Mouse (Mus musculus) forebrain, embryonic 11.5 days (tissue): ENCODE results near the gene Zfp335. TPM values are rescaled to one million over a fixed set of nuclear protein-coding genes. Genes with fewer than 3 reads are reported as not detected.

Experiments used
- ATAC-seq: fragments of 200-750 bp; cut with Nextera tagmentation; replicated peaks from 2 replicates; pipeline ENCODE4 v1.8.0; 2017; ENCODE audit warnings: moderate TSS enrichment; ENCODE audit not compliant: low FRiP score
- DNase-seq: peaks from one replicate; pipeline ENCODE4 v3.0.0-alpha.2; 2017; ENCODE audit warnings: low spot score
- H3K27ac ChIP-seq: fragments of 300-500 bp; sonication (generic); 2 replicates; pipeline ENCODE4 v1.5.1; 2014; ENCODE audit warnings: low read depth, low read length
- H3K27me3 ChIP-seq: fragments of 300-500 bp; sonication (generic); 2 replicates; pipeline ENCODE4 v1.6.1; 2014; ENCODE audit warnings: mild to moderate bottlenecking, low read length, mixed read lengths; ENCODE audit not compliant: control insufficient read depth, insufficient read depth
- H3K36me3 ChIP-seq: fragments of 300-500 bp; sonication (generic); 2 replicates; pipeline ENCODE4 v1.6.1; 2014; ENCODE audit warnings: mild to moderate bottlenecking, low read length, moderate library complexity, mixed read lengths; ENCODE audit not compliant: control insufficient read depth, insufficient read depth
- H3K4me1 ChIP-seq: fragments of 300-500 bp; sonication (generic); replicated peaks from 2 replicates; pipeline ENCODE4 v1.6.1; 2014; ENCODE audit warnings: low read length, mixed read lengths; ENCODE audit not compliant: control insufficient read depth, insufficient read depth
- H3K4me2 ChIP-seq: fragments of 300-500 bp; sonication (generic); 2 replicates; pipeline ENCODE4 v1.6.1; 2014; ENCODE audit warnings: low read depth, mild to moderate bottlenecking, low read length, moderate library complexity, mixed read lengths; ENCODE audit not compliant: severe bottlenecking
- H3K4me3 ChIP-seq: fragments of 300-500 bp; sonication (generic); 2 replicates; pipeline ENCODE4 v1.5.1; 2014; ENCODE audit warnings: low read depth, low read length
- H3K9ac ChIP-seq: fragments of 300-500 bp; sonication (generic); 2 replicates; pipeline ENCODE4 v1.6.1; 2014; ENCODE audit warnings: low read length
- H3K9me3 ChIP-seq: fragments of 300-500 bp; sonication (generic); 2 replicates; pipeline ENCODE4 v1.6.1; 2016; ENCODE audit warnings: low read length, mixed read lengths; ENCODE audit not compliant: control insufficient read depth
- WGBS: fragments of 180-500 bp; shearing (Covaris S2); extraction: QIAGEN DNeasy Blood & Tissue Kit; methylation state at CpG from one replicate; pipeline ENCODE4 v1.1.7; 2014; 5-methylcytosine and 5-hydroxymethylcytosine counted together
- polyA plus RNA-seq: library from polyadenylated mRNA; unstranded; fragments of >200 nt; fragmentation: Nextera tagmentation; extraction: Ambion mirVana; gene quantifications from 2 replicates; pipeline ENCODE4 v1.2.1, GENCODE M21; 2014

The Zfp335 gene
- polyA plus RNA-seq, 1 experiment from 2014 or later: 18.0 TPM

DNA sequence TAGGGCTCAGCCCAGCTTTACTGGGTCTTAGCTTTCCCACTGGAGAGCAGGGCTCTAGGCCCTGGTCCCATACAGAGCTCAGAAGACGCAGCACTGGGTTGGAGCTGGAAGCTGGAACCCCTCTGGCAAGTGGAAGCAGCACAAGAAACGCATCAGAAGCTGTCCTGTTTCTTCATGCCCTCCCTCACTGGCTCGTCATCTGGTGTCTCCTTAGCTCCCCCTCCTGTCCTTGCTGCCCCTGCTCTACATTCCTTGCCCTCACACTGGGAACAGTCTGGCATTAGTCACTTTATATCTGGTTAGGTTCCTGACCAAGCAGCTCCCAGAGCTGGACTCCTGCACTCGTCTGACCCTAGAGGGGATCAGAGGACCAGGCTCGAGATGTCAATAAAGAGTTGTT lies 17.5 kb downstream of the Zfp335 start:
- Histone ChIP-seq H3K9me3 (no peaks in the 10 kb centered on the region), H3K4me3 (no peak overlapping the region), H3K27ac (no peak overlapping the region), H3K4me1 (no peaks in the 10 kb centered on the region), H3K9ac (no peak overlapping the region), H3K27me3 (no peaks in the 10 kb centered on the region), H3K36me3 (peaks cover 60% of the 10 kb centered on the region), H3K4me2 (no peak overlapping the region)
- 66% methylated on average over 5 of the region's 5 CpGs for WGBS
- ATAC-seq: no peak
- no peak for DNase-seq

DNA sequence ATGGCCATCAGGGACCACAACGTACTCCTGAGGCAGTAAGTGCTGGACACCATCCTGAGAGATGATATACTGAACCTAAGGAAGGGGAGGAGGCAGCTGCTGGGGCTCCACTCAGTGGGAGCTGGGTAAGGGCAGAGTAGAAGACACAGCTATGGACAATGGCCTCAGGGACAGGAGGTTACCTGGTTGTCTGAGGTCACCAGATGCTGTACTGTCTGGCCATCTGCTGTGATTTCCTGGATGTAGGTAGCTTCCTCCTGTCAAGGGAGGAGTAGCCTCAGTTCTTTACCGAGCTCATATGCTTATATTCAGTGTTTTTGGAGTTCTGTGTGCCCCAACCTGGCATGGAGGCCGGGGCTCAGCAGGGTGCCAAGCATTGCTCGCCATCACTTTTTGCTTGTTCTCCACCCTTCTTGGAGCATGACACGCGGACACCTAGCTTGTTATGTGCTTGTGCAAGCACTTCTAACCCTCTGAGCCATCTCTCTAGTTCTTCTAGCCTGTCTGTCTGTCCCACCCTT lies 18.8 kb downstream of the Zfp335 start:
- Histone ChIP-seq H3K9ac (no peak overlapping the region), H3K27me3 (no peaks in the 10 kb centered on the region), H3K4me2 (no peak overlapping the region), H3K4me1 (no peaks in the 10 kb centered on the region), H3K27ac (no peak overlapping the region), H3K36me3 (peaks cover 60% of the 10 kb centered on the region), H3K4me3 (no peak overlapping the region), H3K9me3 (no peaks in the 10 kb centered on the region)
- ATAC-seq (no peak), DNase-seq (no peak)
- 93% methylated on average over 6 of the region's 6 CpGs for WGBS

DNA sequence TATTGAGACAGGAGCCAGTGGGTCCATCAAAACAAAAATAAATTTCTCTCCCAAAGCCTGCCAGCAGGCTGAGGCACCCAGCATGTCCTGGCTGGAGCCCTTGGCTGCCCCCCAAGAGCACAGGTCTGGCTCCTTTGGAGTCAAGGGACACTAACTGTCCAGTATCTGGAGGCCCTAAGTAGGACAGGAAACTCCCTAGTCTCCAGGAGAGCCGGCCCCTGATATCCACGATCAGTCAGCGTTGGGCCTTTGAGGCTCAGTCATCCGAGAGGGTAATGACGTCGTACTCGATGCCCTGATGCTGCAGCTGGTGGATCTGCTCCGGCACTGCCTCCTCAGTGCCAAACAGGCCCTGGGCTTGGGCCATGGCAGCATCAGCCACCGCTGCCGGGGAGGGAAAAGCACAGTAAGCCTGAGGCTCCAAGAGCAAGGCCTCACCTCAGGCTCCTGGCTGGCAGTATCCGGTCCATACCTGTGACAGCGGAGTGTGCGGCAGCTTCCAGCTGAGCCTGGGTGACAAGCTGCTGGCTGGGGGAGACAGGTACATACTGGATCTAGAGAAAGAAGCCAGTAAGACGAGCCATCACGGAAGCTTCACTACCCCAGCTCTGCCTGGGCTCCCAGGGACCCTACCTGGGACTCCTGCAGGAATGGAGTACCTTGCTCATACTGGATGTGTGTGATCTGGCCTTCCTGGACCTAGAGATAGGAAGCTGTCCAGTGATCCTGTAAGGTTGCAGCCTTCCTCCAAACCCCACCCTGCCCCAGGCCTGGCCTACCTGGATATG lies 19.5 kb downstream of the Zfp335 start:
- Histone ChIP-seq H3K4me1 (no peaks in the 10 kb centered on the region), H3K9me3 (no peaks in the 10 kb centered on the region), H3K27ac (no peak overlapping the region), H3K27me3 (no peaks in the 10 kb centered on the region), H3K36me3 (peaks cover 56% of the 10 kb centered on the region), H3K4me2 (no peak overlapping the region), H3K9ac (no peak overlapping the region), H3K4me3 (no peak overlapping the region)
- DNase-seq (no peak), ATAC-seq (no peak)
- 84% methylated on average over 15 of the region's 15 CpGs for WGBS

DNA sequence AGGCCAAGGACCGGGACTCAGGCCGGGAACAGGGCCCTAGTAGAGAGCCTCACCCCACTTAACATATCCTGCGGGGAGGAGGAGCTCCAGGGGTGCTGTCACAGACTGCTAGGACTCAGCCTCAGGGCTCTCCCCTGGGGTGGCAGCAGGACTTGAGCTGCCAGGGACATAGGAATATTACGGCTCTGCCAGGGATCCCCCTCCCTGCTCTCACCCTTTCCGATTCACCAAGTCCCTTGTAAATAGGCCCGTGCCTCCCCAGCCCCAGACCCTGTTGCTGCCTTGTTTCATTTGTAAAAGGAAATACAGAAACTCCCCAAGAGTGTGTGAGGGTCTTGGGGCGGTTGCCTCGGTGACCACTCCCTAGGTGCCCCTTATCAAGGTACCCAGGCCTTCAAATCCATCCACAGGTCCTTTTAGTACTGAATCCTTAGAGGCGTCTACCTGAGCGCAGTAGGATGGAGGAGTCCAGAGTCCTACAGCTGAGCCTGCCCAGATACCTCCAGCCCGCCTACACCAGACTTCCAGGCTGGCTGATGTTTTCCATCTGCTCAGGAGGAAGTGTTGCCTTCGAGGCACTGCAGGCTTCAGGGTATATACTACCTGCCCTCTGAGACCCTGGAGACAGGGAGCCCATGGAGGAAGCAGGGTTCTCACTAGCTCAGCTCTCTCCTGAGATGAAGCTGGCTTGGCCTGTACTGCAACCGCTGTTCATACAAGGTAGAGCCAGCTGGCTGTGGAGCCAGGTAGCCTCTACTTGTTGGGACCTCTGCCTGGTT lies 20.3 kb downstream of the Zfp335 start:
- Histone ChIP-seq H3K4me3 (no peak overlapping the region), H3K4me2 (no peak overlapping the region), H3K27ac (no peak overlapping the region), H3K4me1 (no peaks in the 10 kb centered on the region), H3K9ac (no peak overlapping the region), H3K36me3 (peaks cover 59% of the 10 kb centered on the region), H3K9me3 (no peaks in the 10 kb centered on the region), H3K27me3 (no peaks in the 10 kb centered on the region)
- DNase-seq (no peak), ATAC-seq (no peak)
- WGBS: 90% methylated on average over 13 of the region's 13 CpGs

DNA sequence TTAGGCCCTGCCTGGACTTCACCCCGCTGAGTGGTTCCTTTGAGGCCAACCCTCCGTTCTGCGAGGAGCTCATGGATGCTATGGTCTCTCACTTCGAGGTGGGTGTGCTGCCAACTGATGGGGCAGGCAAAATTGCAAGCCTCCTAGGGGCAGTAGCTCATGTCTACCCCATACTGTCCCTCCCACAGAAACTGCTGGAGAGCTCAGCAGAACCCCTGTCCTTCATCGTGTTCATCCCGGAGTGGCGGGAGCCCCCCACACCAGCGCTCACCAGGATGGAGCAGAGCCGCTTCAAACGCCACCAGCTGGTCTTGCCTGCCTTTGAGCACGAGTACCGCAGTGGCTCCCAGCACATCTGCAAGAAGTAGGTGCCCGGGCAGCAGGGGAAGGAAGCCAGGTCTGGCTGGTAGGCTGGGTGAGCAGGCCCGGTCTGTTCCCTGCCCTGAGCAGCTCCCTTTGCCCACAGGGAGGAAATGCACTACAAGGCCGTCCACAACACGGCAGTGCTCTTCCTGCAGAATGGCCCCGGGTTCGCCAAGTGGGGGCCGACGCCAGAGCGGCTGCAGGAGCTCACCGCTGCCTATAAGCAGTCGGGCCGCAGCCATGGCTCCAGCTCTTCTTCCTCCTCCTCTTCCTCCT lies 21.0 kb downstream of the Zfp335 start:
- no peaks in the 10 kb centered on the region for H3K4me1 ChIP-seq
- H3K36me3 ChIP-seq: peaks cover 56% of the 10 kb centered on the region
- ATAC-seq (no peak), DNase-seq (no peak)
- 92% methylated on average over 24 of the region's 24 CpGs for WGBS
- H3K27me3 ChIP-seq: no peaks in the 10 kb centered on the region
- no peak overlapping the region for H3K27ac ChIP-seq
- no peak overlapping the region for H3K4me3 ChIP-seq
- H3K9me3 ChIP-seq: no peaks in the 10 kb centered on the region
- no peak overlapping the region for H3K9ac ChIP-seq
- H3K4me2 ChIP-seq: no peak overlapping the region

DNA sequence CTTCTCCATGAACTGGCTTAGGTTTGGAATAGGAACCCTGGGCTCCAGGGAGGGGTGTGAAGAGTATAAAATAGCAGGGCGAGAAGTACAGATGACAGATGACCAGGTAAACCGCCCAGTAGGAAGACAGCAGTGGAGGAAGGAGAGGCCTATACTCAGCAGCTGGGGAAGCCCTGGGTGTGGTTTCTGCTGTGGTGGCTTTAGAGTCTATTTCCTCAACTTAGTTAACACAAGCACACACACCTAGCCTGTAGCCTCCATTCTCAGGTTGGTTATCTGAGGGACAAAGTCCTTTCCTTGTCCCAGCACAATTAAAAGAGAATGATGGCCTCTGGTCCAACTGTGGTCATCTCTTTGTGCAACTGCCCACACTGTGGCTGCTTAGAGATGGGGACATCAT lies 21.6 kb downstream of the Zfp335 start:
- no peak overlapping the region for H3K4me2 ChIP-seq
- H3K9ac ChIP-seq: no peak overlapping the region
- H3K27me3 ChIP-seq: no peaks in the 10 kb centered on the region
- peaks cover 51% of the 10 kb centered on the region for H3K36me3 ChIP-seq
- H3K9me3 ChIP-seq: no peaks in the 10 kb centered on the region
- WGBS: 93% methylated on average over 2 of the region's 2 CpGs
- H3K27ac ChIP-seq: no peak overlapping the region
- no peaks in the 10 kb centered on the region for H3K4me1 ChIP-seq
- DNase-seq: no peak
- H3K4me3 ChIP-seq: no peak overlapping the region
- no peak for ATAC-seq

DNA sequence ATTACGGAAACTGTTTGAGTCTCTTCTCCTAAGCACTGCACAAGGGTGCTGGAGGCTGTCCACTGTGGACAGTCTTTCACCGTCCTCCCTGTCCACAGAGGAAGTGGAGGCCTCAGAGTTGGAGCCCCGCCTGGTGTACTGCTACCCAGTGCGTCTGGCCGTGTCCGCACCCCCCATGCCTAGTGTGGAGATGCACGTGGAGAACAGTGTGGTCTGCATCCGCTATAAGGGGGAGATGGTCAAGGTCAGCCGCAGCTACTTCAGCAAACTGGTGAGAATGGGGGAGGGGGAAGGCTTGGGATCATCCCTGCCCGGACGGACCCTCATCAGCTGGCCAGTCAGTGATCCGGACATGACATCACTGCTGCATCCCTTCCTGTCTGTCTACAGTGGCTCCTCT lies 22.6 kb downstream of the Zfp335 start:
- Histone ChIP-seq H3K9me3 (no peaks in the 10 kb centered on the region), H3K4me2 (no peak overlapping the region), H3K4me3 (no peak overlapping the region), H3K9ac (no peak overlapping the region), H3K36me3 (peaks cover 49% of the 10 kb centered on the region), H3K27ac (no peak overlapping the region), H3K27me3 (no peaks in the 10 kb centered on the region), H3K4me1 (no peaks in the 10 kb centered on the region)
- 91% methylated on average over 12 of the region's 12 CpGs for WGBS
- DNase-seq (no peak), ATAC-seq (no peak)

DNA sequence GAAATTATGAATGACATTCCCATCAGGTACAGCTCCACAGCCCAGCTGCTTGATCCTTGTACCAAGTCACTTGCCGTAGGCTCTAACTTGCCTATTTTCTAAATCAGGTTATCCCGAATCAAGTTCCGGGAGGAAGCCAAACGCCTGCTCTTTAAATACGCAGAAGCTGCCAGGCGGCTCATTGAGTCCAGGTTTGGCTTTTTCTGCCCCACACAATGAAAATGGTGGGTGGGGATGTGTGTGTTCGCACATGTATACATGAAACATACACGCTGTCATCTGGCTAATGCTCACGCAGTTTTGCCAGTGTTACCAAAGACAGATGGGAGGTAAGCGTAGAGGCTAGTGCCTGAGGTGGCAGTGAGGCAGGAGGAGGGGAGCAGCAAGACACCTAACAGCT lies 24.9 kb downstream of the Zfp335 start:
- H3K27me3 ChIP-seq: no peaks in the 10 kb centered on the region
- no peak overlapping the region for H3K27ac ChIP-seq
- 0 out of 2 replicates have a peak, but pooled peaks cover 4% of the 10 kb centered on the region for H3K4me1 ChIP-seq
- DNase-seq: no peak
- H3K4me2 ChIP-seq: no peak overlapping the region
- no peak for ATAC-seq
- no peaks in the 10 kb centered on the region for H3K9me3 ChIP-seq
- H3K4me3 ChIP-seq: no peak overlapping the region
- H3K36me3 ChIP-seq: peaks cover 33% of the 10 kb centered on the region
- WGBS: 93% methylated on average over 10 of the region's 10 CpGs
- H3K9ac ChIP-seq: no peak overlapping the region
